Mouse (Mus musculus): ENCODE results near the gene Babam2. TPM values are rescaled to one million over a fixed set of nuclear protein-coding genes. Genes with fewer than 3 reads are reported as not detected.

Babam2 gene
- polyA plus RNA-seq, 2 experiments = 15.3 to 21.2 TPM

- H3K27ac ChIP-seq = no peak overlapping the region
- no peak overlapping the region for H3K4me2 ChIP-seq (ENCODE audit: low read depth)
- TF ChIP-seq EP300 (IDR thresholded peaks at IDR 0.05; ENCODE audit: low read depth) = no peak
- no peak for TF ChIP-seq CTCF (IDR thresholded peaks at IDR 0.05; ENCODE audit: low read depth)
- H3K36me3 ChIP-seq (replicated peaks; ENCODE audit: control insufficient read depth, insufficient read depth, low read depth) = no peaks in the 10 kb centered on the region
- DNase-seq (ENCODE audit: low read depth in 3 of 3, low spot score in 3 of 3) (no peak), ATAC-seq (ENCODE audit: insufficient read depth) (no peak)
- no peaks in the 10 kb centered on the region for H3K4me1 ChIP-seq (replicated peaks; ENCODE audit: control insufficient read depth in 2 of 2, insufficient read depth in 2 of 2, low read length in 1 of 2)
- no peak overlapping the region for H3K4me3 ChIP-seq (ENCODE audit: insufficient read depth in 1 of 2, low read depth in 2 of 2, low read length in 2 of 2)
- 77% methylated on average over 7 of the region's 7 CpGs for WGBS (ENCODE audit: insufficient replicate concordance)
- H3K9me3 ChIP-seq (ENCODE audit: control insufficient read depth, low read length) = no peaks in the 10 kb centered on the region
- no peak overlapping the region for H3K9ac ChIP-seq (replicated peaks)
- H3K27me3 ChIP-seq (ENCODE audit: control insufficient read depth, insufficient read depth, low read length) = no peaks in the 10 kb centered on the region
Observed at GRCm38 (mm10) chr5:32014786-32015185, 317.3 kb downstream of the Babam2 start.

- no peaks in the 10 kb centered on the region for H3K27me3 ChIP-seq (ENCODE audit: control insufficient read depth, insufficient read depth, low read length)
- TF ChIP-seq EP300 (IDR thresholded peaks at IDR 0.05; ENCODE audit: low read depth) (no peak), CTCF (IDR thresholded peaks at IDR 0.05; ENCODE audit: low read depth) (no peak)
- no peak for ATAC-seq (ENCODE audit: insufficient read depth)
- no peaks in the 10 kb centered on the region for H3K4me1 ChIP-seq (replicated peaks; ENCODE audit: control insufficient read depth in 2 of 2, insufficient read depth in 2 of 2, low read length in 1 of 2)
- no peak overlapping the region for H3K27ac ChIP-seq
- DNase-seq (ENCODE audit: low read depth in 3 of 3, low spot score in 3 of 3) = no peak
- no peak overlapping the region for H3K9ac ChIP-seq (replicated peaks)
- no peaks in the 10 kb centered on the region for H3K9me3 ChIP-seq (ENCODE audit: control insufficient read depth, low read length)
- no peak overlapping the region for H3K4me3 ChIP-seq (ENCODE audit: insufficient read depth in 1 of 2, low read depth in 2 of 2, low read length in 2 of 2)
- 60% methylated on average over 9 of the region's 9 CpGs for WGBS (ENCODE audit: insufficient replicate concordance)
- no peak overlapping the region for H3K4me2 ChIP-seq (ENCODE audit: low read depth)
- H3K36me3 ChIP-seq (replicated peaks; ENCODE audit: control insufficient read depth, insufficient read depth, low read depth) = no peaks in the 10 kb centered on the region
Observed at GRCm38 (mm10) chr5:32015949-32016478, 318.5 kb downstream of the Babam2 start.

DNA sequence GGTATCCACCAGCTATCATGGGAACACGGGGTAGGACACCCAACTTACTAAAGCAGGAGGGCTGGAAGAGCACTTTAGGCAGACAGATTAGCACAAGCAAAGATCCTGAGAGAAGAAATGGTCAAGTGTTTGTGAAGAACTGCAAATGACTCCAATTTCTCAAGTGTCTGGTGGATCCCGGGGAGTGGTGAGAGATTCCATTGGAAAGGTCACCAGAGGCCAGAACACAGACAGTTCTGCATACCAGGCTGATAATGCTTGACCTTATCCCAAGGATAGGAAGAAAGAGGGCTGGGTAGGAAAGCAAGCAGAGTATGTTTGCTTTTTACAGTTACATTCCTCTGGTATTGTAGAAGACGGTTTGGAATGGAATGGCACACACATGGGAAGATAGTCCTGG lies 320.2 kb downstream of the Babam2 start:
- Histone ChIP-seq H3K36me3 (replicated peaks; ENCODE audit: control insufficient read depth, insufficient read depth, low read depth) (no peaks in the 10 kb centered on the region), H3K4me3 (ENCODE audit: insufficient read depth in 1 of 2, low read depth in 2 of 2, low read length in 2 of 2) (no peak overlapping the region), H3K27me3 (ENCODE audit: control insufficient read depth, insufficient read depth, low read length) (no peaks in the 10 kb centered on the region), H3K27ac (no peak overlapping the region), H3K9me3 (ENCODE audit: control insufficient read depth, low read length) (no peaks in the 10 kb centered on the region), H3K4me2 (ENCODE audit: low read depth) (no peak overlapping the region), H3K9ac (replicated peaks) (no peak overlapping the region), H3K4me1 (replicated peaks; ENCODE audit: control insufficient read depth in 2 of 2, insufficient read depth in 2 of 2, low read length in 1 of 2) (no peaks in the 10 kb centered on the region)
- TF ChIP-seq EP300 (IDR thresholded peaks at IDR 0.05; ENCODE audit: low read depth) (no peak), CTCF (IDR thresholded peaks at IDR 0.05; ENCODE audit: low read depth) (no peak)
- DNase-seq (ENCODE audit: low read depth in 3 of 3, low spot score in 3 of 3) = no peak
- no peak for ATAC-seq (ENCODE audit: insufficient read depth)
- WGBS (ENCODE audit: insufficient replicate concordance) = 69% methylated on average over 3 of the region's 3 CpGs

- no peak overlapping the region for H3K4me3 ChIP-seq (ENCODE audit: insufficient read depth in 1 of 2, low read depth in 2 of 2, low read length in 2 of 2)
- DNase-seq (ENCODE audit: low read depth in 3 of 3, low spot score in 3 of 3) = no peak
- ATAC-seq (ENCODE audit: insufficient read depth) = no peak
- no peaks in the 10 kb centered on the region for H3K27me3 ChIP-seq (ENCODE audit: control insufficient read depth, insufficient read depth, low read length)
- no peak for TF ChIP-seq CTCF (IDR thresholded peaks at IDR 0.05; ENCODE audit: low read depth)
- no peak for TF ChIP-seq EP300 (IDR thresholded peaks at IDR 0.05; ENCODE audit: low read depth)
- no peaks in the 10 kb centered on the region for H3K36me3 ChIP-seq (replicated peaks; ENCODE audit: control insufficient read depth, insufficient read depth, low read depth)
- no peak overlapping the region for H3K27ac ChIP-seq
- no peak overlapping the region for H3K4me2 ChIP-seq (ENCODE audit: low read depth)
- 69% methylated on average over 2 of the region's 2 CpGs for WGBS (ENCODE audit: insufficient replicate concordance)
- no peaks in the 10 kb centered on the region for H3K4me1 ChIP-seq (replicated peaks; ENCODE audit: control insufficient read depth in 2 of 2, insufficient read depth in 2 of 2, low read length in 1 of 2)
- no peak overlapping the region for H3K9ac ChIP-seq (replicated peaks)
- no peaks in the 10 kb centered on the region for H3K9me3 ChIP-seq (ENCODE audit: control insufficient read depth, low read length)
Observed at GRCm38 (mm10) chr5:32018276-32018675, 320.8 kb downstream of the Babam2 start.

GRCm38 (mm10) chr5:32029834-32030433 lies 332.4 kb downstream of the Babam2 start:
- DNase-seq (ENCODE audit: low read depth in 3 of 3, low spot score in 3 of 3) (no peak), ATAC-seq (ENCODE audit: insufficient read depth) (no peak)
- Histone ChIP-seq H3K4me2 (ENCODE audit: low read depth) (no peak overlapping the region), H3K9ac (replicated peaks) (no peak overlapping the region), H3K4me1 (replicated peaks; ENCODE audit: control insufficient read depth in 2 of 2, insufficient read depth in 2 of 2, low read length in 1 of 2) (peaks cover 0 to 5% of the 10 kb centered on the region in 2 experiments; a peak in 1 of 4 replicates), H3K36me3 (replicated peaks; ENCODE audit: control insufficient read depth, insufficient read depth, low read depth) (no peaks in the 10 kb centered on the region), H3K9me3 (ENCODE audit: control insufficient read depth, low read length) (no peaks in the 10 kb centered on the region), H3K27ac (no peak overlapping the region), H3K27me3 (ENCODE audit: control insufficient read depth, insufficient read depth, low read length) (no peaks in the 10 kb centered on the region), H3K4me3 (ENCODE audit: insufficient read depth in 1 of 2, low read depth in 2 of 2, low read length in 2 of 2) (no peak overlapping the region)
- 57% methylated on average over 3 of the region's 3 CpGs for WGBS (ENCODE audit: insufficient replicate concordance)
- TF ChIP-seq CTCF (IDR thresholded peaks at IDR 0.05; ENCODE audit: low read depth) (no peak), EP300 (IDR thresholded peaks at IDR 0.05; ENCODE audit: low read depth) (no peak)
